Mouse (Mus musculus) forebrain, embryonic 13.5 days (tissue): ENCODE results near the gene Slc25a54. TPM values are rescaled to one million over a fixed set of nuclear protein-coding genes. Genes with fewer than 3 reads are reported as not detected.

Source experiments
- ATAC-seq: fragments of 200-750 bp; cut with Nextera tagmentation; 2 replicates; pipeline ENCODE4 v1.8.0; 2017
- H3K27ac ChIP-seq: fragments of 300-500 bp; sonication (generic); 2 replicates; pipeline ENCODE4 v1.5.1; 2015; ENCODE audit warnings: inconsistent platforms, mild to moderate bottlenecking, moderate library complexity
- H3K27me3 ChIP-seq: fragments of 300-500 bp; sonication (generic); 2 replicates; pipeline ENCODE4 v1.6.1; 2015; ENCODE audit warnings: mild to moderate bottlenecking, inconsistent platforms
- H3K36me3 ChIP-seq: fragments of 300-500 bp; sonication (generic); 2 replicates; pipeline ENCODE4 v1.6.1; 2015; ENCODE audit warnings: mild to moderate bottlenecking, inconsistent platforms; ENCODE audit not compliant: poor library complexity, severe bottlenecking
- H3K4me1 ChIP-seq: fragments of 300-500 bp; sonication (generic); 2 replicates; pipeline ENCODE4 v1.6.1; 2015; ENCODE audit warnings: inconsistent platforms
- H3K4me2 ChIP-seq: fragments of 300-500 bp; sonication (generic); 2 replicates; pipeline ENCODE4 v1.6.1; 2015; ENCODE audit warnings: inconsistent platforms, mild to moderate bottlenecking, moderate library complexity
- H3K4me3 ChIP-seq: fragments of 300-500 bp; sonication (generic); 2 replicates; pipeline ENCODE4 v1.5.1; 2015; ENCODE audit warnings: mild to moderate bottlenecking, inconsistent platforms
- H3K9ac ChIP-seq: fragments of 300-500 bp; sonication (generic); 2 replicates; pipeline ENCODE4 v1.6.1; 2015; ENCODE audit warnings: mild to moderate bottlenecking, inconsistent platforms
- H3K9me3 ChIP-seq: fragments of 300-500 bp; sonication (generic); replicated peaks from 2 replicates; pipeline ENCODE4 v1.6.1; 2016; ENCODE audit warnings: inconsistent platforms
- WGBS: fragments of 180-500 bp; shearing (Covaris S2); methylation state at CpG from one replicate; pipeline ENCODE4 v1.1.7; 2015; 5-methylcytosine and 5-hydroxymethylcytosine counted together
- polyA plus RNA-seq: library from polyadenylated mRNA; unstranded; fragments of >200 nt; fragmentation: Nextera tagmentation; extraction: Ambion mirVana; gene quantifications from 2 replicates; pipeline ENCODE4 v1.2.1, GENCODE M21; 2015

The Slc25a54 gene
- polyA plus RNA-seq, 1 experiment from 2014 or later: not detected

DNA sequence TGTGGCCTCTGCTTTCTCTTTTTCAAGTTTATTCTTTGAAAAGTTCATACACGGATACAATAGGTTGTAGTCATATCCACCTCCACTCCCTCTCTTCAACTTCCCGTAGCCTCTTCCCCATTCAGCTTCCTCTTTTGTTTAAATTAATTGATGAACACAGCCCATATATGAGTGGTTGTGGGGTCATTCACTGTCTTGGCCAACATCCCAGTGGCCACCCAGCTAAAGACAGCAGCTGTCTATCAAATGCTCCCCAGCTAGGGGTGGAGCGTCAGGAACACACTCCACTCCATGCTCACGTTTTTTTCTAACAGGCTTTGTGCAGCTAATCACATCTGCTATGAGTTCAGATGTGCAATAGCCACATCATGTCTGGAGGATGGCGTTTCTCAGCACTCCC is 49.5 kb downstream of the Slc25a54 start:
- Histone ChIP-seq H3K9ac (no peak overlapping the region), H3K4me1 (no peaks in the 10 kb centered on the region), H3K27me3 (no peaks in the 10 kb centered on the region), H3K9me3 (peaks cover 11% of the 10 kb centered on the region; the same call in 1 of the 2 replicates), H3K36me3 (peaks cover 5% of the 10 kb centered on the region; the same call in 1 of the 2 replicates), H3K4me3 (no peak overlapping the region), H3K4me2 (no peak overlapping the region), H3K27ac (no peak overlapping the region)
- no peak for ATAC-seq
- 59% methylated on average over 5 of the region's 5 CpGs for WGBS

DNA sequence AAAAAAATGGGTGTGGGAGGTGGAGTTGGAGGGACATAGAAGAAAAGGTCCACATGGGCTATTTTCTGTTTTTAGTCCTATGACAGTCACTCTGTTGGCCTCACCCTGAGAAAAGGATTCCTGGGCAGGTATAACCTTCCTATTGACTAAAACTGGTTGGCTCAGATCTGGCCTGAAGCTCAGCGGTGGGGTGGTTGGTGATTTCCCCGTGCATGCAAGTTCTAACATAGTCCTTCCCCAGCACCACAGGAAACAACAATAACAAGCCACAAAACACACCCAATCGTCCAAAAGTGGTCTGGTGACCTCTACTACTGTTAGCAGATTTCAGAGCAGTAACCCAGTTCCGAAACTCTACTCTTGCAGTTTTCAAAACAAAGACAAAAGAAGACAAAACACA is 52.7 kb downstream of the Slc25a54 start:
- Histone ChIP-seq H3K27ac (no peak overlapping the region), H3K9me3 (peaks cover 11% of the 10 kb centered on the region; the same call in 1 of the 2 replicates), H3K27me3 (no peaks in the 10 kb centered on the region), H3K4me1 (no peaks in the 10 kb centered on the region), H3K4me3 (no peak overlapping the region), H3K9ac (no peak overlapping the region), H3K4me2 (no peak overlapping the region), H3K36me3 (peaks cover 9% of the 10 kb centered on the region; the same call in 1 of the 2 replicates)
- WGBS: 82% methylated on average over 4 of the region's 4 CpGs
- ATAC-seq: no peak

DNA sequence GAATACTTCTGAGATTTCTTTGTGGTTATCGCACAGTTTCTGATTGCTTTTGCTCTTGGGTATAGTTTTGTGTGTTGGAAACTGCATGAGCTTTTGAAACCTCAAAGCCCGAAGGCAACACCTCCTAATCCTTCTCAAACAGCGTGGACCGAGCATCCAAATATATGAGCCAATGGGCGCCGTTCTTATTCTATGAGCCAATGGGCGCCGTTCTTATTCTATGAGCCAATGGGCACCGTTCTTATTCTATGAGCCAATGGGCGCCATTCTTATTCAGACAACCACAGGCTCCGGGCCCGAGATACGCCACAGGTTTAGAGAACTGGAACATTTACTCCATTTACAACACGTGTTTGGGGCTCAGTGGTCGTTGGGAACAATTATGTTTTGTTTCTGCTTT is 53.8 kb downstream of the Slc25a54 start:
- 93% methylated on average over 15 of the region's 15 CpGs for WGBS
- Histone ChIP-seq H3K9ac (no peak overlapping the region), H3K27me3 (no peaks in the 10 kb centered on the region), H3K4me2 (no peak overlapping the region), H3K4me3 (no peak overlapping the region), H3K9me3 (peaks cover 11% of the 10 kb centered on the region; the same call in 1 of the 2 replicates), H3K4me1 (no peaks in the 10 kb centered on the region), H3K36me3 (peaks cover 9% of the 10 kb centered on the region; the same call in 1 of the 2 replicates), H3K27ac (no peak overlapping the region)
- ATAC-seq: no peak

DNA sequence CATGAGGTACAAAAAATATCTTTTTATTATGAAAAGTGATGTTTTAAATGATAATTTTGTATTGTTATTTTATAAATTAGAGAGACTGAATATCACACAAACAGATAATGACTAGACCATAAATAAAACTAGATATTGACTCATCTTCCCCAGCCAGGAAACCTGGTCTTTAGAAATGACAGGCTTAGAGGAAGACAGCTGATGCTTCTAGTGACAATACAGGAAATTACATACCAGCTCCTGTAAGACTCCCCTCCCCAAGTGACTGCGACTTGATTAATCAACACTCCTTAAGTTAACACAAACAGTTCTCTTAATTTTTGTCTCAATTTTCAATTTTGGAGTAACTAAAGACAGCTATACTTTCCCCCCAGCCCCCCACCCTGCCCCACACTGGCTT is 55.1 kb downstream of the Slc25a54 start:
- no peaks in the 10 kb centered on the region for H3K4me1 ChIP-seq
- H3K27me3 ChIP-seq: no peaks in the 10 kb centered on the region
- no peak overlapping the region for H3K27ac ChIP-seq
- H3K36me3 ChIP-seq: peaks cover 9% of the 10 kb centered on the region; the same call in 1 of the 2 replicates
- H3K4me3 ChIP-seq: no peak overlapping the region
- no peak overlapping the region for H3K9ac ChIP-seq
- H3K9me3 ChIP-seq: peaks cover 11% of the 10 kb centered on the region; the same call in 1 of the 2 replicates
- WGBS: 91% methylated on average over 1 of the region's 1 CpGs
- no peak overlapping the region for H3K4me2 ChIP-seq
- ATAC-seq: no peak

DNA sequence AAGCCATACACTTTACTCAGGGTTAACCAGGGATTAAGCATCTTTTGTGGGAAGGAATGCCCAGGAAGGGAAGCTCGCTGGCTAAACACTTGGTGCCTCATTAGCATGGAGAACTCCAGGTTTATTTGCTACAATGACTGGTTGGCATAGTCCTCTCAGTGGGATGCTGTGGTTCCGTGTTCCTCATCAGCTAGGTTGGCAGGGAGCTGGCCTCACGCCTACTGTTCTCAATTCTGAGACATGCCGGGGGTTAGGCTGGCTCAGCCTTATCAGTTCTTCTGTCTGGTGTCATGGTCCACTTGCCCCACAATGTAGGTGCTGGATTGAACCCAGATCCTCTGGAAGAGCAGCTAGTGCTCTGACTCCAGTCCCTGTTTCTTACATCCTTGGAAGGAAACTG is 72.3 kb downstream of the Slc25a54 start:
- no peaks in the 10 kb centered on the region for H3K9me3 ChIP-seq
- no peak overlapping the region for H3K27ac ChIP-seq
- H3K4me3 ChIP-seq: no peak overlapping the region
- no peaks in the 10 kb centered on the region; the same call in 1 of the 2 replicates for H3K36me3 ChIP-seq
- no peak overlapping the region for H3K4me2 ChIP-seq
- no peaks in the 10 kb centered on the region for H3K27me3 ChIP-seq
- H3K9ac ChIP-seq: no peak overlapping the region
- no peaks in the 10 kb centered on the region for H3K4me1 ChIP-seq
- ATAC-seq: no peak
- WGBS: 65% methylated on average over 4 of the region's 4 CpGs

DNA sequence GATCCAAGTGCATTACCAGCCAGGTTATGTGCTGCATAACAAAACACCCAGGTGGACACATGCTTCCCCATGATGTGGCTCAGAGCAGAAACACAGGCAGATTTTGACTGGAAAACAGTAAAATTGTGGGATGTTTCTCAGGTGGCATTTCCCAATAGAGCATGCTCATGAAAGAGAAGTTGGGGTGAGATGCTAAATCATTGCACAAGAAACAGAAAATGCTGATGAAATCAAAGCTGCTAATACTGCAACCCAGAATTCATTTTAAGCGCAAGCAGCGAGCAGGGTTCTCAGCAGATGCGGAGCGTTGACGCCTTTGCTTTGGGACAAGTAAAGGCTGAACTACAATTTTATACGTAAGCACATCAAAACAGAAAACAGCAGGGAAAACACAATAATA is 73.1 kb downstream of the Slc25a54 start:
- Histone ChIP-seq H3K4me1 (no peaks in the 10 kb centered on the region), H3K4me3 (no peak overlapping the region), H3K36me3 (no peaks in the 10 kb centered on the region; the same call in 1 of the 2 replicates), H3K27ac (no peak overlapping the region), H3K9ac (no peak overlapping the region), H3K9me3 (no peaks in the 10 kb centered on the region), H3K4me2 (no peak overlapping the region), H3K27me3 (no peaks in the 10 kb centered on the region)
- 95% methylated on average over 6 of the region's 6 CpGs for WGBS
- no peak for ATAC-seq

DNA sequence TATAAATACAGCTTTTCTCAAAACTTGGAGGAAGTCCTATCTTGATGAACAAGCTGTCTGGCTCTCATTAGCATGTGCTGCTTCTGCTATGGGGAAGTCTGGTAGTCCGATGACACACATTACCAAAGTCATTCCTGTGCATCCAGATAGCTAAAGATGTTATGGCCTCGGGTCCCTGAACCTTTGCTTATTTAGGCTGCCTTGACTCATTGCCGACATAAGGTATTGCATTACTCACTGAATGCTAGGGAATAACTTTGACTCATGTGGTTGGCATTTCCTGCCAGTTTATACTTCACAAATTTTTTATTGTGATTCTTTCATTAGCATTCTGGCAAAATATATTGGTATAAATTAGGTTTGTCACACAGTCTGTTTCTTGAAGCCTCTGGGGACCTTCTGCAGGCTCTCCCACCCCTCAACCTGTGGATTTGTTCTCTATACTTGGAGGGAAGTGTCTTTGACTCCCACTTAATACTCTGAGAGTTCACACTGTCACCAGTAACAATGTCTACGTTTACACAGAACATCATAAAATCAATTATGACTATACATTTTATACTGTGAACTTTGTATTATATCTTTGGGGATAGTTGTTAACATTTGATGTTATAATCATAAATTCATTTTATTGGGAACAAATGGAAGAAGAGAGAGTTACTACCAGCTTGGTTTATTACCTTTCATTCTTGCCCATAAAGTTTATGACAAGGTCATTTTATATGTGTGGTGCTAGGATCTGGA is 75.8 kb downstream of the Slc25a54 start:
- Histone ChIP-seq H3K4me1 (no peaks in the 10 kb centered on the region), H3K9me3 (no peaks in the 10 kb centered on the region), H3K36me3 (peaks cover 6% of the 10 kb centered on the region), H3K9ac (no peak overlapping the region), H3K4me3 (no peak overlapping the region), H3K27me3 (no peaks in the 10 kb centered on the region), H3K4me2 (no peak overlapping the region), H3K27ac (no peak overlapping the region)
- ATAC-seq: no peak
- WGBS: 95% methylated on average over 4 of the region's 4 CpGs

DNA sequence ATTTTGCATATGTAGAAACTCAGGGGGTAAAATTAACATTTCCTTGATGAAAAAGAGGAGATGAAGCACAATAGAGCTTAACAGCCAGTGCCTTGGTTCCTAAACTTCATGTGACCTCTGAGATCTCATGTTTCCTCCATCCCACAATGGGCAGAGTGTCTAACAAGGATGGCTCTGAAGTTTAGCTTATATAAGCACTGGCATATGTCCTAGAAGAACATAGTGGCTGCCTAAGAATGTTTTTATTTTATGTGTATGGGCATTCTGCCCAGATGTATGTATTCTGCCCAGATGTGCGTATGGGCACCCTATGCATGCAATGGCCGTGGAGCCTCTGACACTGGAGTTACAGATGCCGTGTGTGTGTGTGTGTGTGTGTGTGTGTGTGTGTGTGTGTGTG is 77.2 kb downstream of the Slc25a54 start:
- WGBS: 93% methylated on average over 3 of the region's 3 CpGs
- ATAC-seq: no peak
- H3K27me3 ChIP-seq: no peaks in the 10 kb centered on the region
- H3K36me3 ChIP-seq: peaks cover 6% of the 10 kb centered on the region
- no peaks in the 10 kb centered on the region for H3K9me3 ChIP-seq
- no peak overlapping the region for H3K9ac ChIP-seq
- no peak overlapping the region for H3K4me3 ChIP-seq
- no peaks in the 10 kb centered on the region for H3K4me1 ChIP-seq
- H3K4me2 ChIP-seq: no peak overlapping the region
- H3K27ac ChIP-seq: no peak overlapping the region

DNA sequence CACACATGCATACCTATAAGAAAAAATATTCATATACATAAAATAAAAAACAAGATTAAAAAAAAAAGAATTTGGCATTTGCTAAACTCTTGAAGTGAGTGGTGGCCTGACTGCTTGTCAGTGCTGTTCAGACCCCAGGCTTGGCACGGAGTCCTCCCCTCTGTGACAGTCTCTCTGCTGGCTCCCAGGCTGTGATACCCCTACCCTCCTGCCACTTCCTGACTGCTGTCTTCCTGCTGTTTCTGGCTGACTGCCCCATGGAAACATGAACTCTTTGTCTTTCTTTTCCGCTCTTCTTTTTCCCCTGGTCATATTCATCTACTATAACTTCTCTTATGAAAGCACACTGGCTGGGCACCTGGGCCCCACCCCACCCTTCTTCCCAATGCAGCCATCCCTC is 83.8 kb downstream of the Slc25a54 start:
- 85% methylated on average over 2 of the region's 2 CpGs for WGBS
- Histone ChIP-seq H3K36me3 (peaks cover 11% of the 10 kb centered on the region), H3K4me1 (no peaks in the 10 kb centered on the region), H3K27me3 (no peaks in the 10 kb centered on the region), H3K4me2 (no peak overlapping the region), H3K9ac (no peak overlapping the region), H3K27ac (no peak overlapping the region), H3K4me3 (no peak overlapping the region), H3K9me3 (no peaks in the 10 kb centered on the region)
- no peak for ATAC-seq

DNA sequence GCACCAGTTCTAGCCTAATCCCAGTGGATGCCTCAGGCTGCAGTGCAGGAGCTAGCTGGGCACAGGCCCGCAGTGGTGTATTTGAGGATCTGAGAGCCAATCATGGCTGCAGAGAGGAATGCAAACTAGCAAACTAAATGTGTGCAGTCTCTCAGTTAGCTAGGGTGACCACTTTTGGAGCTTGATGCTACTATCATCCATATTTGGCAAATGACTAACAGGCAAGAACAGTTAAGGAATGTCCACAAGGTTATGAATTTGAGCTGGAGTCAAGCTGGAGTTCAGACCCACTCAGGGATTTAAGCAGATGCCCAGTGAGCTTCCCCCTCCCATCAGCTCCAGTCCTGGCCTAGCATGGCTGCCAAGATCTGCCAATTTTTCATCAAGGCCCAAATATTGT is 84.4 kb downstream of the Slc25a54 start:
- Histone ChIP-seq H3K27ac (no peak overlapping the region), H3K4me1 (no peaks in the 10 kb centered on the region), H3K4me3 (no peak overlapping the region), H3K9ac (no peak overlapping the region), H3K9me3 (no peaks in the 10 kb centered on the region), H3K27me3 (no peaks in the 10 kb centered on the region), H3K36me3 (peaks cover 8% of the 10 kb centered on the region), H3K4me2 (no peak overlapping the region)
- ATAC-seq: no peak
- WGBS: 92% methylated on average over 1 of the region's 1 CpGs

DNA sequence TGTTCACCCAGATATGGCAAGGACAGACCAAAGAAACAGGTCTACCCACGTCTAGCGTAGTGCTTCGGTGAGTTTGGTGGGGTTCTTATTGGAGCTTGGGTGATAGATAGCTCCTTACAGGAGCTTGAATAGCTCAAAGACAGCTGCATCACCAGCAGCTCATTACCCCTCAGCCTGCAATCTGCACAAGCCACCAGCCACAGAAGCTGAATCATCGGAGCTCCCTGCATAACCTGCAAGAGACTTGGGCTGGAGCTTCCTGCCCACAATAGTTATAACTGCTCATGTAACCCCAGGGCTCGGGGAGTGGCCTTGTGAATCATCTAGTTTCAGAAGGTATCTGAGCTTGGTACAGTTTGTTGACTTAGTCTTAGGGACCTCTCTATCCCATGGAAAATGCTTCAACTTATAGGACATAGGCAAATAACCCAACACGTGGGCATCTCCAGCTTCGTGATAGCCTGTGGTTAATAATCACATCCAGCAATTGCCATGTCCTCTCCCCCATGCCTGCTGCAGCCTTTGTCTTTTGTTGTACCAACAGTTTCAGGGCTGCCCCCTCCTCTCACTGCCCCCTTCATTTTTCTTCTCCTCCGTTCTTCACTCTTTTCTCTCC is 85.1 kb downstream of the Slc25a54 start:
- H3K27ac ChIP-seq: no peak overlapping the region
- no peak overlapping the region for H3K9ac ChIP-seq
- no peaks in the 10 kb centered on the region for H3K4me1 ChIP-seq
- H3K36me3 ChIP-seq: peaks cover 5% of the 10 kb centered on the region; the same call in 1 of the 2 replicates
- no peak overlapping the region for H3K4me3 ChIP-seq
- no peaks in the 10 kb centered on the region for H3K9me3 ChIP-seq
- no peak for ATAC-seq
- 85% methylated on average over 8 of the region's 8 CpGs for WGBS
- H3K27me3 ChIP-seq: no peaks in the 10 kb centered on the region
- no peak overlapping the region for H3K4me2 ChIP-seq
